Mouse (Mus musculus) kidney, embryonic 15.5 days (tissue): ENCODE results near the gene Irak4. TPM values are rescaled to one million over a fixed set of nuclear protein-coding genes. Genes with fewer than 3 reads are reported as not detected.
A peak's percentile ranks its signal among the peaks of the same experiment; 100 is the strongest.

Experiments used
- ATAC-seq: fragments of 200-750 bp; cut with Nextera tagmentation; replicated peaks from 2 replicates; pipeline ENCODE4 v1.8.0; 2017; ENCODE audit warnings: moderate TSS enrichment; ENCODE audit not compliant: low FRiP score
- H3K27ac ChIP-seq: fragments of 300-500 bp; sonication (generic); 2 replicates; pipeline ENCODE4 v1.5.1; 2015; ENCODE audit warnings: mild to moderate bottlenecking, inconsistent platforms
- H3K27me3 ChIP-seq: fragments of 300-500 bp; sonication (generic); 2 replicates; pipeline ENCODE4 v1.6.1; 2015; ENCODE audit warnings: inconsistent platforms
- H3K36me3 ChIP-seq: fragments of 300-500 bp; sonication (generic); 2 replicates; pipeline ENCODE4 v1.6.1; 2015; ENCODE audit warnings: inconsistent platforms
- H3K4me1 ChIP-seq: fragments of 300-500 bp; sonication (generic); 2 replicates; pipeline ENCODE4 v1.6.1; 2015; ENCODE audit warnings: inconsistent platforms
- H3K4me2 ChIP-seq: fragments of 300-500 bp; sonication (generic); 2 replicates; pipeline ENCODE4 v1.6.1; 2015; ENCODE audit warnings: moderate library complexity, mild to moderate bottlenecking, inconsistent platforms
- H3K4me3 ChIP-seq: fragments of 300-500 bp; sonication (generic); replicated peaks from 2 replicates; pipeline ENCODE4 v1.5.1; 2015; ENCODE audit warnings: mild to moderate bottlenecking, inconsistent platforms
- H3K9ac ChIP-seq: fragments of 300-500 bp; sonication (generic); 2 replicates; pipeline ENCODE4 v1.6.1; 2015; ENCODE audit warnings: mild to moderate bottlenecking, inconsistent platforms
- H3K9me3 ChIP-seq: fragments of 300-500 bp; sonication (generic); replicated peaks from 2 replicates; pipeline ENCODE4 v1.6.1; 2016; ENCODE audit warnings: inconsistent platforms
- WGBS: fragments of 180-500 bp; shearing (Covaris S2); methylation state at CpG from one replicate; pipeline ENCODE4 v1.1.7; 2015; ENCODE audit warnings: mixed read lengths; 5-methylcytosine and 5-hydroxymethylcytosine counted together
- polyA plus RNA-seq: library from polyadenylated mRNA; unstranded; fragments of >200 nt; fragmentation: Nextera tagmentation; extraction: Ambion mirVana; gene quantifications from 2 replicates; pipeline ENCODE4 v1.2.1, GENCODE M21; 2015

The Irak4 gene
- polyA plus RNA-seq, 1 experiment from 2014 or later: 11.3 TPM

DNA sequence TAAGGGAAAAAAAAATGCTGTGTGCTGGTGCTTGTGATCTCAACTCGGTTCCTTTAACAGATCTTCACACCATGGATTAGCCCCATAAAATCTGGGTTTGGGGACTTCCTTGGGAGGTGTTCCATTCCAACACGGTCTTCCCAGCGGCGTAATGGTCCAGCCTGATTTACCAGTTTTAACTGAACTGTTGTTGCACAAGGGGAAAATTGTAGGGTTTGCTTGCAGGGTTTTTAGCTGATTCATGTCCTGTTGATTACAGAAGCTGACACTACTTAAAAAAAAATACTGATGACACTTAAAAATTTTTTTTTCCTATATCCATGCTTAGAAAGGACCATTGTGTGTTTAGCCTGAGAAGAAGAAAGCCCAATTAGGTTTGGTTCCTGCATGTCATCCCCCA, 47.9 kb downstream of the Irak4 start:
- ATAC-seq: no peak
- peaks cover 19% of the 10 kb centered on the region for H3K4me1 ChIP-seq
- H3K4me3 ChIP-seq: no peak overlapping the region
- 33% methylated on average over 4 of the region's 4 CpGs for WGBS
- H3K36me3 ChIP-seq: peaks cover under 1% of the 10 kb centered on the region; the same call in 1 of the 2 replicates
- H3K9me3 ChIP-seq: no peaks in the 10 kb centered on the region
- no peak overlapping the region for H3K9ac ChIP-seq
- H3K4me2 ChIP-seq: no peak overlapping the region
- no peaks in the 10 kb centered on the region for H3K27me3 ChIP-seq
- no peak overlapping the region for H3K27ac ChIP-seq

DNA sequence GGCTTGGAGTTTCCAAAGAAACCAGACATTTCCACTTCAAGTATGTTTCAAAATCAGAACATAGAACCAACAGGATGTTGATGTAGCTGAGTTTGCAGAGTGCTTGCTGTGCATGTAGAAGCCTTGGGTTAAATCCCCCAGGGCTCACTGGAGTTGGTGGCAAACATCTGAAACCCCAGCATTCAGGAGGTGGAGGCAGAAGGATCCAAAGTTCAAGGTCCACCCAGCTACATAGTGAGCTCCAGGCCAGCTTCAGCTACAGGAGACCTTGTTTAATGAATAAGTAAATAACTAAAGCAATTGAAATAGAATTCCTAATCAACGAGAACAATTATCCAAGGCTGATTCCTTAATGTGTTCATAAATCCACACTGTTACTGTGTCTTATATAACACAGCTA, 50.1 kb downstream of the Irak4 start:
- Histone ChIP-seq H3K4me2 (no peak overlapping the region), H3K27me3 (no peaks in the 10 kb centered on the region), H3K4me3 (no peak overlapping the region), H3K9me3 (no peaks in the 10 kb centered on the region), H3K27ac (no peak overlapping the region), H3K4me1 (peaks cover 12% of the 10 kb centered on the region), H3K9ac (no peak overlapping the region), H3K36me3 (no peaks in the 10 kb centered on the region)
- ATAC-seq: no peak
- 64% methylated on average over 1 of the region's 1 CpGs for WGBS

DNA sequence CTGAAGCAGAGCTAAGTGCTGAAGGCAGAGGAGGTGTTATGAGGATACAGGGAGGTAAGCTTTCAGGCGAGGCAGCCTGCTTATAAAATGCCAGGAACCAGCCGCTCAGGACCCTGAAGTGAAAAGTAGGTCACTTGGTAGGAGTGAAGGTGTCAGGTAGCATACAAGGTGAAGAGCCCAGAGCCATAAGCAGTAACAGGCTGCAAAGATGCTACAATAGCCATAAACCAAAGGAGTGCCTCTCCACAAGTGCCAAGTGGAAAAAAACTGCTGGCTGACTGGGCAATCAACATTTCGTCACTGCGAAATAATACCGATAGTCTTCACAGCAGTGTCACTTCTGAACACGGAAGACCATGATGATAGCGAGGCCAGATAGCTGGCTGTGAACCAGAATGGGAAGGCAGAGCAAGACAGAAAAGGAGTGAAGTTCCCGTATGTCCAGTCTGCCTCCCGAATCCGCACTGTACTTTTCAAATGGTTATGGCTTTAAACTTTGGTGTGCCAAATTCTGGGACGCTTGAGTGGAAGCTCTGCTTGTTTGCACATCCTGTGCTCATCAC, 56.8 kb downstream of the Irak4 start:
- H3K27ac ChIP-seq: no peak overlapping the region
- no peaks in the 10 kb centered on the region for H3K27me3 ChIP-seq
- H3K4me3 ChIP-seq: no peak overlapping the region
- no peak for ATAC-seq
- H3K4me1 ChIP-seq: peaks cover 12% of the 10 kb centered on the region
- H3K4me2 ChIP-seq: no peak overlapping the region
- no peak overlapping the region for H3K9ac ChIP-seq
- H3K9me3 ChIP-seq: no peaks in the 10 kb centered on the region
- no peaks in the 10 kb centered on the region for H3K36me3 ChIP-seq
- WGBS: 58% methylated on average over 11 of the region's 11 CpGs

DNA sequence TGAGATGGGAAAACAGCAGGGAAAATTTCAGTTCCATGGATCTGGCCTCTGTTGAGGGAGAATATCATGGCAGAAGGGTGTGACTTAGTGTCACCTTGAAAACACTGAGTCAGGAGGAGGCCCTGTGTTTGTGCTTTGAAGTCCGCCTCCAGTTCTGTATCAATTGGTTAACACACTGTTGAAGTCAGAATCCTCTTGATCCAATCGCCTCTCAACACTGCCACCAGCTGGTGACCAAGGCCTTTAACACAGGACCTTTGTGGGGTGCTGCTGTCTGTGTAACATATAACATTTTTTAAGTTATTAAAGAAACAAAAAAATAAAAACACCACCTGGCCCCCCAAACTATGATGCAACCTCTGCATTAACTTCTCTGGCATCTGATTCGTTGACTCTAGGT, 57.9 kb downstream of the Irak4 start:
- no peak overlapping the region for H3K9ac ChIP-seq
- no peak overlapping the region for H3K4me3 ChIP-seq
- WGBS: 33% methylated on average over 3 of the region's 3 CpGs
- H3K36me3 ChIP-seq: no peaks in the 10 kb centered on the region
- H3K4me1 ChIP-seq: peaks cover 12% of the 10 kb centered on the region
- 0 out of 2 replicates have a peak, but pooled peaks have one; percentile 52 for ATAC-seq
- no peak overlapping the region for H3K4me2 ChIP-seq
- no peaks in the 10 kb centered on the region for H3K9me3 ChIP-seq
- no peak overlapping the region for H3K27ac ChIP-seq
- no peaks in the 10 kb centered on the region for H3K27me3 ChIP-seq

DNA sequence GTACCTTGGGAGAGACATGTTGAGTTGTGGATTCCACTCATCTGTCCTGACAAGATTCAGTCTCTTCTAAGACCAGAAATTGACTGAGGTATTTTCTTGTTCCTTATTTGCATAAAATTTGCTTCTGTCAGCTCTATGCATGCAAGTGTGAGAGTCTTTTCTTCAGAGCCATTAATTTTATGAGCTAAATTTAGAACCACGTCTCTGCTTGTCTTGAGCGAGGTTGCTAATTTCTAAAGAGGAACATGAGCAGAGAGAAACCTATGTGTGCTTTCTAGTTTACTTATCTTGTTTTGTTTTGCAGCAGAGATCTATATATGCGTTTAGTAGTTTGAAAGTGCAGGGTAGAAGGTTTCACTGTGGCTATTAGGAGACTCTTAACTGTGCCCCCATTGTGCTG, 59.0 kb downstream of the Irak4 start:
- ATAC-seq: no peak
- Histone ChIP-seq H3K9me3 (no peaks in the 10 kb centered on the region), H3K27me3 (no peaks in the 10 kb centered on the region), H3K9ac (no peak overlapping the region), H3K4me2 (no peak overlapping the region), H3K36me3 (no peaks in the 10 kb centered on the region), H3K4me1 (peaks cover 12% of the 10 kb centered on the region), H3K27ac (no peak overlapping the region), H3K4me3 (no peak overlapping the region)
- WGBS: 45% methylated on average over 3 of the region's 3 CpGs

DNA sequence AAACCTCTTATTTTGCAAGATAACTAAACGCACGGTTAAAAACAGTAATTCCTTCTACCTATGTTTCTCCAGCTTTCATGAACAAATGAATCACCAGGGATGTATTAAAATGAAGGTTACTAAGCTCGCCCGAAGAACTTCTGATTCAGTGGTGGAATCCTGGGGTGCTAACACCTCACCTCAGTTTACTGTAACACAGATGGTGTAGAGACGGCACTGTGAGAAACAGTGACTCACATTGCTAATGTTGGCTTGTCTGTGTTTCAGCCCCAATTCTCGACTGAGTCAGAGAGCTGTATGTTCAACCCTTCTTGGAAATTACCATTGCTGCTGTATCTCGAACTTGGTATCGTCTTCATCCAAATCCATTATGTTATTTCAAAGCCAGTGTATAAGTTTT, 64.3 kb downstream of the Irak4 start:
- 91% methylated on average over 8 of the region's 8 CpGs for WGBS
- Histone ChIP-seq H3K27ac (no peak overlapping the region), H3K36me3 (no peaks in the 10 kb centered on the region), H3K4me3 (no peak overlapping the region), H3K4me2 (no peak overlapping the region), H3K4me1 (no peaks in the 10 kb centered on the region), H3K9ac (no peak overlapping the region), H3K27me3 (no peaks in the 10 kb centered on the region), H3K9me3 (no peaks in the 10 kb centered on the region)
- ATAC-seq: no peak

DNA sequence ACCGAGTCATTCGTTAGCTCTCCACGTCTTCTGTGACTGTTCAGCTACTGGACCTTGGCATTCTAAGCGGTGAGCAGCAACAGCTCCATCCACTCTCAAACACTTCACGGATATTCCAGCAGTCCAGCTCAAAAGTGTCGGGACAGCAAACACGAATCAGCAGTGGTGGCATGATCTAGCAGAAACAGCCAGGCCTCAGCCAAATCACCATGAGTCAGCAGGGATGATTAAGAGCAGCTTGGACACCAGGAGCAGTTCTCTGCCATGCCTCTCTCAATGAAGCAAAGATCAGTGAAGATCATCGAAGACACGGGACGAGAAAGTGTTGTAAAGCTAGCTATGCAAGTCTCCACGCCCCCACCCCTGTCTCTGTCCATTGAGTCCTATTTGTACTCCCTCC, 72.6 kb downstream of the Irak4 start:
- 92% methylated on average over 11 of the region's 11 CpGs for whole genome bisulfite sequencing
- Histone ChIP-seq H3K4me1 (no peaks in the 10 kb centered on the region), H3K9ac (no peak overlapping the region)

DNA sequence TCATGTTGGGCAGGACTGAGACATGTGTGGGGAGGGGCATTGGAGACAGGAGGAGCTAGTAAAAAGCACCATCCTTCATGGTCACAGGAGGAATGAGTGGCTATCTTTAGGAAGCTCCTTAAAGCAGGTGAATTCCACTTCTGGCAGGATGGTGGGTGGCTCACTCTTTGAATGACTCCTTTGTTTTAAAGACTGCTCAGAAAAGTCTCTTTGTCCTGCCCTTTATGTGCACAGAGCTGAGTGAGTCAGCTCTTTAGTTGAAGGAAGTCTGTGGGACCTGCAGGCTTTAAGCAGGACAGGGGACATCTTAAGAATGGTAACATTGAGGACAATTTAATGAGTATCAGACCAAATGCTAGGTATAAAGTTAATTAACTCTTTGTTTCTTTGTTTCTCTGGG, 77.5 kb downstream of the Irak4 start:
- no peak for ATAC-seq

More for the DNA sequence above, 72.6 kb downstream of the Irak4 start:
- Histone ChIP-seq H3K27ac (no peak overlapping the region), H3K9me3 (no peaks in the 10 kb centered on the region), H3K4me3 (no peak overlapping the region), H3K27me3 (no peaks in the 10 kb centered on the region), H3K36me3 (no peaks in the 10 kb centered on the region), H3K4me2 (no peak overlapping the region)
- ATAC-seq: no peak

DNA sequence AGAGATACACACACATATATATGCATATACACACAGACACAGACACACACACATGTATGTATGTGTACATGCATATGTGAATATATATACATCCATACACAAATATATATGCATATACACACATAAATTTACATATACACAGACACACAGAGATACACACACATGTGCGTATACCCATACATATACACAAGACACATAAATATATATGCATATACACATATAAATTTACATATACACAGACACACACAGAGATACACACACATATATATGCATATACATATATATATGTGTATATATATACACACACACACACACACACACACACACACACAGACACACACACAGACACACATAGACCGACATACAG, 85.0 kb downstream of the Irak4 start:
- peak overlapping the region; percentile 62; the same call in 1 of the 2 replicates for H3K9ac ChIP-seq
- no peaks in the 10 kb centered on the region for H3K36me3 ChIP-seq
- H3K4me3 ChIP-seq: peak overlapping the region; percentile 65
- no peak for ATAC-seq
- no peak overlapping the region for H3K27ac ChIP-seq
- peaks cover 20% of the 10 kb centered on the region for H3K27me3 ChIP-seq
- H3K4me1 ChIP-seq: peaks cover 7% of the 10 kb centered on the region
- no peaks in the 10 kb centered on the region for H3K9me3 ChIP-seq
- 51% methylated on average over 2 of the region's 2 CpGs for WGBS
- peak overlapping the region; percentile 99 for H3K4me2 ChIP-seq

More for the DNA sequence above, 77.5 kb downstream of the Irak4 start:
- Histone ChIP-seq H3K36me3 (no peaks in the 10 kb centered on the region), H3K4me3 (no peak overlapping the region), H3K27ac (no peak overlapping the region), H3K4me1 (no peaks in the 10 kb centered on the region), H3K27me3 (no peaks in the 10 kb centered on the region), H3K9me3 (no peaks in the 10 kb centered on the region), H3K4me2 (no peak overlapping the region), H3K9ac (no peak overlapping the region)

DNA sequence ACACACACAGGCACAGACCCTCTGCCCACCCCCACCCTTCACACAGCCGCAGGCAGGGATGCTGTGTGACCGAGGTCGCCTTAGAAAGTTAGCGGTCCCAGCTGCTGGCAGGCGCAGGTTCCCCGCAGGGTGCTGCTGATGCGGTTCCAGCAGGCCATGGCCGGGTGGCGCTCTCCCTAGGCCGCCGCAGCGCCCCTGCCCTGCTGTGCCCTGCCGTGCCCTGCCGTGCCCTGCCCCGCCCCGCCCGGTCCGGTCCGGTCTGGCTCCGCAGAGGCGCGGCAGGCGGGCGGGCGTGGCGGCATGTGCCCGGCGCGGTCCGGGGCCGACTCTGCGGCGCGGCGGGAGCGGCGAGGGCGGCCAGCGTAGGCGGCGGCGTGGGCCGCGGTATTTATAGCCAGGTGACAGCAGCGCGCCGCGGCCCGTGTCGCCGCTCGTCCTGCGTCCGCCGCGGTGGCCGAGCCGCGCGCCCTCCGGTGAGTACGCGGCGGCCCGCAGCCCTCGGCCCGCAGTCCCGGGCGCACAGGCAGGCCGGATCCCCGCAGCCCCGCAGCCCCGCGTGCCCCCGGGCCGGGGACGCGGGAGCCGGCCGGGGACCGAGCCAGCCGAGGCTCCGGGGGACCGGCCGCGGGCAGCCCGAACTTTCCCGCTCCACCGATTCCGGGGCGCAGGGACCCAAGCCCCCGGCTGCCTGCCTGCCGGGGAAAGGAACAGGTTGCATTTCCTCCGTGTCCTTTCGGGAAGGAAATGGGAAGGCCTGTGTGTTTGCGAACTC, 85.6 kb downstream of the Irak4 start, which contains the start of gene Tmem117:
Gene Tmem117 (plus strand): TSS at position 403 of the 772 bp plus-strand sequence.
- H3K4me1 ChIP-seq: peaks cover 7% of the 10 kb centered on the region
- no peaks in the 10 kb centered on the region for H3K9me3 ChIP-seq
- H3K27me3 ChIP-seq: peaks cover 20% of the 10 kb centered on the region
- peak within 1 kb of the TSS; percentile 99 for H3K4me2 ChIP-seq
- peak within 1 kb of the TSS; percentile 62 for H3K9ac ChIP-seq
- 1% methylated on average over 81 of the region's 96 CpGs for WGBS
- no peak within 1 kb of the TSS for H3K27ac ChIP-seq
- peak within 1 kb of the TSS; percentile 65 for H3K4me3 ChIP-seq
- no peaks in the 10 kb centered on the region for H3K36me3 ChIP-seq
- peak; percentile 89 for ATAC-seq

DNA sequence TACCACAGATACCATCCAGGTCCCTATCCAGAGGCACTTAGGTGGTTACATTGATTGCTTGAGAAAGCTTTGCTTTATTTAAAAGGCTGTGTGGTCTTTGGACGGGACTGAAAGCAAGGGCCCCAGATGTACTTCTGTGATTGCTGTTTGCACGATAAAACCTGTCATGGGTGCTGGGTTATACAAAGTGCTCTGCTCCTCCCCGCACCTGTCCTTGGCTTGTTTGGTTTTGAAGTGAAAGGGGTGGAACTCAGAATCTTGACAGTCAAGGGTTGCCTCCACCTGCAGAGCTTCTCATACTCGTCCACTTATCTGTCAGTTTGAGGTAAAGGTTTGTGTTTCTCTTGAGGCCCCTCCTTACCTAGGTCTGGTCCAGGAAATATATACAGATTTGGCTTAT, 87.1 kb downstream of the Irak4 start:
- H3K4me1 ChIP-seq: peaks cover 7% of the 10 kb centered on the region
- peaks cover 20% of the 10 kb centered on the region for H3K27me3 ChIP-seq
- H3K36me3 ChIP-seq: no peaks in the 10 kb centered on the region
- no peak overlapping the region for H3K4me2 ChIP-seq
- no peak for ATAC-seq
- H3K27ac ChIP-seq: no peak overlapping the region
- H3K4me3 ChIP-seq: no peak overlapping the region
- H3K9ac ChIP-seq: no peak overlapping the region
- 81% methylated on average over 4 of the region's 4 CpGs for WGBS
- no peaks in the 10 kb centered on the region for H3K9me3 ChIP-seq
